Mouse (Mus musculus) gastrocnemius, postnatal 36 days (tissue): ENCODE data around the gene Cbarp. TPM values are rescaled to one million over a fixed set of nuclear protein-coding genes. Genes with fewer than 3 reads are reported as not detected.

Source experiments
- DNase-seq, 2 experiments: peaks; one replicate each; pipeline ENCODE4 v3.0.0; 2022
- intact Hi-C: fragments of 180-260 bp; cut with DNase I; formaldehyde crosslinking; loops from one replicate; pipeline ENCODE4 v1.15.1; 2025
- total RNA-seq, 2 experiments: library from RNA; stranded (reverse); gene quantifications; 2 replicates each; pipeline ENCODE4 v1.2.3; 2021

The Cbarp gene
- total RNA-seq, 2 experiments from 2014 or later, result 1.4 to 2.1 TPM

DNA sequence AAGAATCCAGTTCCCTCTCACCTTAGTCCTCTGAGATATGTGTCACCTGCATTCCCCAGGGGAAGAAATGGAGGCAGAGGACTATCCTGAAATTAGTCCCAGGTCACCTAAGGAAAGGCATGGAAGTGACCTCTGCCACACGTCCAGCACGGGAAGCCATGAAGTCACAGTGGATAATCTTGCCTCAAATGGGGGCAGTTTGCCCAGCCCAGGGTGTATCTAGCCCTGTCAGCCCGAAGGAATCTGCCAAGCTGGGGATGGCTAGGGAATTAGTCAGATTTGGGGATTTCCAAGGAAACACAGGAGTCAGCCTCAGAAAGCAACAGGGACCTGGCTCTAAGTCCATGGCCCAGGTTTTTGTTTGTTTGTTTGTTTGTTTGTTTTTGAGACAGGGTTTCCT, 36.5 kb downstream of the Cbarp start:
- DNase-seq, result no peak
- intact Hi-C loops, result no loop called here

GRCm38 (mm10) chr10:80103032-80103431, 37.6 kb downstream of the Cbarp start:
- intact Hi-C loops, result no loop called here
- DNase-seq, result no peak

GRCm38 (mm10) chr10:80102216-80102915, 38.3 kb downstream of the Cbarp start:
- intact Hi-C loops, result no loop called here
- peak; percentile 81 to 84 for DNase-seq

DNA sequence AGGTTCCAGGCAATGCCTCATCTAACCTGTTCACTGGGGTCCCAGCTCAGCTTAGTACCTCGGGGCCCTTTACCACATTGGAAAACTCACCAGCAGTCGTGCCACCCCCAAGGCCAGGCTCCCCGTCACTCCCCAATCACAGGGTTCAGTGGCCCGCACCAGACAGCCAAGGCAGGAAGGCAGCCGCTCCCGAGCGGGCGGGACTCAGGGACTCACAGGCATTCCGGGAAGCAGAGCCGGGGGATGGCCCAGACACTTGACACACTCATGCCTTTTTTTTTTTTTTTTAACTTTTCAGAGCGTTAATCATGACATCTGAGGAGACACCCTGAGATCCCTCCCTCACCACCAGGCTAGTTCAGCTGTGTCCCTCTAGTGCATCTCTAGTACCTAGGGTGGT, 39.7 kb downstream of the Cbarp start:
- DNase-seq, result no peak
- intact Hi-C loops, result no loop called here

DNA sequence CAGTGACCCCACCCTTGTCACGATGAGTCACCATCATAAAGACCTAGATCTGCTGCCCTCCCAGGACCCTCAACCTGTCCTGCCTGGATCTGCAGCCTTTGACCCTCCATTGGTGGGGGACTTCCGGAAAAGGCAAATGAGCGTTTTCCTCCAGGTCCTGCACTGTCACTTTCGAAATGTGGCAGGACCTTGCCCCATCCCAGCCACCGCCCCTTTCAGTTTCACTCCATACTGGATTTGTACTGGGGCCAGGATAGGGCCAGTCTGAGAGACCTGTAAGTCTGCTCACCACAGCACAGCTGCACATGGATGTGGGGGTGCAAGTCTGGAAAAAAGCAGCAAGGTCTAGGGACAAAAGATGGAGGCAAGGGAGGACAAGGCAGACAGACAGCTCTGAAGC, 42.0 kb downstream of the Cbarp start:
- intact Hi-C loops, result no loop called here
- no peak for DNase-seq

DNA sequence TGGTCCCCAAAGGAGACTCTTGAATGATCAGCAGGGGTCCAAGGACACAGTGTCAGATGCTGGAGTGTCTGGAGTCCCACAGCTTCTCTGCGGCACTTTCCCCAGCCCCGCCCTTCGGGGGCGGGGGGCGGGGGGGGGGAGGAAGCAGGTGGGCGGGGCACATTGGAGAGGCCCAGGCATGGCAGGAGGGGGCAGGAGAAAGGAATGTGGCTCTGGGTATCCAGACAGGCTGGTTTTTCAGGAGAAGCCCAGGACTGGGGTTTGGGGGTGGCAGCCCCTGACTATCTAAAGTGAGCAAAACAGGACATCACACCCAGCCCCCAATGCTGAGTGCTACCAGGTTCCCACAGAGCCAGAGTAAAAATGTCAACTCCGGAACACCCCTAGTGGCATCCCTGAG, 43.4 kb downstream of the Cbarp start:
- intact Hi-C loops, result no loop called here
- no peak for DNase-seq

GRCm38 (mm10) chr10:80095547-80095946, 45.1 kb downstream of the Cbarp start:
- intact Hi-C loops, result no loop called here
- no peak for DNase-seq

DNA sequence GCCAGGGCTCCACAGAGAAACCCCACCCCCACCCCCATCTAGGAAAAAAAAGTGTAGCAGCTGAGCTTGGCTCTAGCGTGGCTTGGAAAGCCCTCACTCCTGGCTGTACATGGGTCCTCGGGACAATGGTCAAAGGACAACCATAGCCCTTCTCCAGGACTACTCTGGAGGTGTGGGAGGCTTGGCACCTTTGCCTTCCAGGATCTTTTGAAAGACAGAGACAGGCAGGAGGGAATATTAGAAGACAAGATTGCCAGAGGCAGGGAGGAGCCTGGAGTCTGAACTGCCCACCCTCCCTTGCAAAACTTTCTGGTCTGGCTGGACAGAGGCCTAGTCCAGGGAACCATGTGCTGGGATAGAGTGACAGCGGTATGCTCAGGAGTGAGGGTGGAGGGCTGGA, 46.0 kb downstream of the Cbarp start:
- no peak for DNase-seq
- intact Hi-C loops, result no loop called here

GRCm38 (mm10) chr10:80094085-80094484, 46.5 kb downstream of the Cbarp start:
- no peak for DNase-seq
- intact Hi-C loops, result no loop called here

- no peak for DNase-seq
- intact Hi-C loops, result no loop called here
Measured at GRCm38 (mm10) chr10:80092690-80093089, 47.9 kb downstream of the Cbarp start.

GRCm38 (mm10) chr10:80091527-80091926, 49.1 kb downstream of the Cbarp start:
- DNase-seq, result no peak
- intact Hi-C loops, result no loop called here

DNA sequence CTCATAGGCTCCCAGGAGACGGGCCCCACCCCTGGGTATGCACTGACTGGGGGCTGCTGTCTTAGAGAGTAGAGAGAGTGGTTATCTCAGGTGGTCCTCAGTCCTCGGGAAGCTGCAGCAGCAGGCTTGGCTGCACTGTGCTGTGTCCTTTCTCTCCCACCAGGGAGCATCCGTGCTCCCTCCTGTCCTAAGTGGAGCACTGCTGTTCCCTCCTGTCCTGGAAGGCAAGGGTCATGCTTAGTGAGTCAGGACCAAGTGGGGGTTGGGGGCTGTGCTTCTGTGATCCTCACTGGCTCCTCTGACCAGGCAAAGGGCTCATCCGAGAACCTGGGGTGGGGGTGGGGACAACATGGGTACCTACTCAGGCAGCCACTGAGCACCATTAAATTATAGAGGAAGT, 51.5 kb downstream of the Cbarp start:
- DNase-seq, result no peak
- intact Hi-C loops, result no loop called here

- intact Hi-C loops, result no loop called here
- DNase-seq, result no peak
Measured at GRCm38 (mm10) chr10:80087483-80087882, 53.2 kb downstream of the Cbarp start.

DNA sequence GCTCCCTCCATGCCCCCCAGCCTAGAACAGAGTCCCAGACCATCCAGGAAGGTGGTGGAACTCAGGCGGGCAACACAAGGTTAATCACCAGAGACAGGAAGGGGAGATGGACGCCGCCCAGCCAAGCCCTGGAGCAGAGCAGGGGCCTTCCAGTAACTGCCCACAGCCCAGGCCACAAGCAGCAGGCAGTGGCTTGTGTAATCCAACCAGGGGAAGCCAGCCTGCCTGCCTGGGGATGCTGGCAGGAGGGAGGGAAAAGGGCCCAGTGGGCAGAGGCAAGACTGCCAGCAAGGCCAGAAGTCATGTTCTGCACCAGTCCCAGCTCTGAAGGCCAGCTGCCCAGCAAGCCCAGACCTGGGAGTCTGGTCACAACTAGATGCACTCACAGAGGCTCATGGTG, 53.8 kb downstream of the Cbarp start:
- no peak for DNase-seq
- intact Hi-C loops, result no loop called here

DNA sequence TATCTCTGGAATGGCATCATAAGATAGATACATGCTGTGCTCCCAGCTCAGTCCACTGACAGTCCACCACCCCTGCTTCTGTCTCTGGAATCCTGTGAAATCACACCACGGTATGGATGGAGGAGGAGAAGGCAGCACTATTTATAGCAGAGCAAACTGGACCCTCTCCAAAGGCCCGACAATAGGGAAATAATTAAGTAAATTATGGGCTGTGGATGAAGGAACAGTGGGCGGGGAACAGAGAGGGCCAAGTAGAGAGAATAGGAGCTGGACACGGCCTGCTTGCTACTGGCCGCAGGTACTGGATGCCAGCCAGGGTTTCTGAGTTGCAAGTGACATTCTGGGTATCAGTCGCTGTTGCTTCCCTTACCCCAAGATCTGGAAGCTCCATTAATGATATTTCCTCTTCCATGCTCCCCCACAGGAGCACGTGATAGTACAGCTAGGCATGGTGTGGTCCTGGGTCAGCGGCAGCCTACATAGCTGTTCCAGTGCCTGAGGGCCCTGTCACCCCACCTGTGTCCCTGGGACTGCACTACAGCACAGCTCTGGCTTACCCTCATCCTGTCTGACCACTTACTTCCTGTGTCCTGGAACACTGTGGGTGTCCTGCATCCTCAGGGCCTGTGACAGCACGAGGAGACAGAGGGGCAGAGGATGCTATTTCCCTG, 55.7 kb downstream of the Cbarp start:
- no peak for DNase-seq
- intact Hi-C loops, result no loop called here

DNA sequence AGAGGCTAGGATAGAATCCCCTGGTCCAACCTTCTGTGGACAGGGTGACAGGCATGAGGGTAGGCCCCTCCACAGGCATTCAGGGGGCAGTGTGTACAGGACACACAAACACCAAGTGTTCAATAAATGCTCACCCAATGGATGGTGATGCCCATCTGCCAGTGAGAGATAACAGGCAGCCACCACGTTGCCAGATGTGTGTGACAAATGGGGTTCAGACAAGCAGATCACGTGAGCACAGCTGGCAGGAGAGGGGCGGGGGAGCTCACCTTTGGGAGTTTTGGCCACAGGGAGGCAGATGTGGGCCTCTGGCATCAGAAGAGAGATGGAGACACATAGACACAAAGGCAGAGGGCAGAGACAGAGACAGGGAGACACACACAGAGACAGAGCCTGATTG, 59.6 kb downstream of the Cbarp start:
- intact Hi-C loops, result no loop called here
- DNase-seq, result no peak

Other genes starting within 250 kb of the Cbarp start
- 10 to 100 TPM; 47.6 to 86.0 TPM for gene Cfd, start 250.0 kb downstream of the Cbarp start, total RNA-seq
- gene Med16, start 231.9 kb downstream of the Cbarp start, total RNA-seq, result 10 to 100 TPM; 27.5 to 35.3 TPM
- not detected for gene Gm26602, start 230.0 kb downstream of the Cbarp start, total RNA-seq
- under 1 TPM in 1 of 2 experiments, not detected in 1; 0.23 TPM for gene Kiss1r, start 223.9 kb downstream of the Cbarp start, total RNA-seq
- gene R3hdm4, start 219.6 kb downstream of the Cbarp start, total RNA-seq, result 100 to 1,000 TPM; 114 to 118 TPM
- 1 to 10 TPM; 1.3 to 1.8 TPM for gene Arid3a, start 213.8 kb downstream of the Cbarp start, total RNA-seq
- 10 to 100 TPM; 17.5 to 23.9 TPM for gene Wdr18, start 180.7 kb downstream of the Cbarp start, total RNA-seq
- gene Grin3b, start 170.1 kb downstream of the Cbarp start, total RNA-seq, result under 1 TPM; 0.07 to 0.15 TPM
- gene Tmem259, start 156.5 kb downstream of the Cbarp start, total RNA-seq, result 10 to 100 TPM; 71.5 to 72.4 TPM
- gene Cnn2, start 152.3 kb downstream of the Cbarp start, total RNA-seq, result 1 to 10 TPM; 5.2 to 6.0 TPM
- gene Abca7, start 144.3 kb downstream of the Cbarp start, total RNA-seq, result 1 to 10 TPM; 5.4 to 5.8 TPM
- gene Arhgap45, start 124.2 kb downstream of the Cbarp start, total RNA-seq, result 1 to 10 TPM; 1.1 to 2.7 TPM
- gene Polr2e, start 101.0 kb downstream of the Cbarp start, total RNA-seq, result 10 to 100 TPM; 36.0 to 42.5 TPM
- gene Gpx4, start 93.7 kb downstream of the Cbarp start, total RNA-seq, result 100 to 1,000 TPM; 500 to 536 TPM
- gene Sbno2, start 35.3 kb downstream of the Cbarp start, total RNA-seq, result 1 to 10 TPM; 4.5 to 7.3 TPM
- gene Stk11, start 25.0 kb downstream of the Cbarp start, total RNA-seq, result 100 to 1,000 TPM; 120 to 135 TPM
- 100 to 1,000 TPM; 600 to 616 TPM for gene Atp5d, start 2.2 kb downstream of the Cbarp start, total RNA-seq
- gene Midn, start 7.4 kb upstream of the Cbarp start, total RNA-seq, result 10 to 100 TPM; 37.6 to 49.3 TPM
- gene Cirbp, start 25.1 kb upstream of the Cbarp start, total RNA-seq, result 10 to 100 TPM; 22.6 to 28.3 TPM
- gene 1600002K03Rik, start 32.1 kb upstream of the Cbarp start, total RNA-seq, result 1 to 10 TPM; 4.7 to 5.1 TPM
- gene Efna2, start 38.6 kb upstream of the Cbarp start, total RNA-seq, result under 1 TPM; 0.27 to 0.31 TPM
- gene Mum1, start 85.6 kb upstream of the Cbarp start, total RNA-seq, result 10 to 100 TPM; 12.3 to 14.3 TPM
- 100 to 1,000 TPM; 516 to 553 TPM for gene Ndufs7, start 108.3 kb upstream of the Cbarp start, total RNA-seq
- gene Gamt, start 120.2 kb upstream of the Cbarp start, total RNA-seq, result 10 to 100 TPM; 35.1 to 59.8 TPM
- gene Dazap1, start 120.7 kb upstream of the Cbarp start, total RNA-seq, result 10 to 100 TPM; 30.0 to 40.4 TPM
- gene Rps15, start 151.6 kb upstream of the Cbarp start, total RNA-seq, result 100 to 1,000 TPM; 529 to 644 TPM
- under 1 TPM; 0.54 to 0.57 TPM for gene Apc2, start 155.1 kb upstream of the Cbarp start, total RNA-seq
- 1 to 10 TPM; 5.5 to 6.2 TPM for gene 2310011J03Rik, start 179.7 kb upstream of the Cbarp start, total RNA-seq
- 1 to 10 TPM; 1.1 to 2.0 TPM for gene Pcsk4, start 188.7 kb upstream of the Cbarp start, total RNA-seq
- gene Reep6, start 189.1 kb upstream of the Cbarp start, total RNA-seq, result 1 to 10 TPM; 1.3 to 1.5 TPM
- gene Adamtsl5, start 207.6 kb upstream of the Cbarp start, total RNA-seq, result 10 to 100 TPM; 27.4 to 38.1 TPM
- under 1 TPM; 0.15 to 0.20 TPM for gene Plk5, start 215.6 kb upstream of the Cbarp start, total RNA-seq
- gene Mex3d, start 246.8 kb upstream of the Cbarp start, total RNA-seq, result 1 to 10 TPM; 3.4 to 4.5 TPM